Mouse (Mus musculus): ENCODE results near the gene Serpina3f. TPM values are rescaled to one million over a fixed set of nuclear protein-coding genes. Genes with fewer than 3 reads are reported as not detected.

The Serpina3f gene
- polyA plus RNA-seq (2016; fragmentation: Nextera tagmentation; extraction: Ambion mirVana) = not detected in 2 replicates

GRCm38 (mm10) chr12:104214445-104214753 is at the start of gene Serpina3f:
Gene Serpina3f (plus strand): TSS chr12:104214544.
- Histone ChIP-seq H3K27ac (no peak within 1 kb of the TSS), H3K4me3 (no peak within 1 kb of the TSS), H3K36me3 (no peaks in the 10 kb centered on the region), H3K9me3 (no peaks in the 10 kb centered on the region), H3K9ac (no peak within 1 kb of the TSS), H3K27me3 (replicated peaks) (no peaks in the 10 kb centered on the region), H3K4me1 (no peaks in the 10 kb centered on the region), H3K4me2 (replicated peaks) (no peak within 1 kb of the TSS)
- WGBS = 85% methylated on average over 1 of the region's 1 CpGs
- no peak for ATAC-seq (ENCODE audit: low FRiP score, low read depth)

DNA sequence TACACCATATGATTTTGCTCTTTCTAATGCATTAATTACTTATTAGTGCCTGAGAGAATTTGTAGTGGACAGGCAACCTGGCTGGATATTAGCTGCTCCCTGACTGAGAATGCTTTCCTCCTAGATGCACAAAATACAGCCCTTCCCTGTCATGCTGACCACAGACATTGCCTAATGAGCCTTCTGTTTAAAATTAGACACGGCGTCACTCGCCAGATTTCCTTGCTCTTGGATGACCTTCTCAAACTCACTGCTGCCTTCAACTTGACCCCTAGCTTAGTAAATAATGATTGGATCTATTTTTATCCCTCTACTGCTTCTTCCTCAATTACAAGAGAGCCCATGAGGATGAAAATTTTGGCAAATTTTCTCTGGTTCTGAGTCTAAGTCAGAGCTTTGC is 39.6 kb upstream of the Serpina3f start:
- Histone ChIP-seq H3K9me3 (no peaks in the 10 kb centered on the region), H3K4me1 (no peaks in the 10 kb centered on the region), H3K9ac (no peak overlapping the region), H3K27ac (no peak overlapping the region), H3K4me3 (no peak overlapping the region), H3K27me3 (replicated peaks) (no peaks in the 10 kb centered on the region), H3K36me3 (no peaks in the 10 kb centered on the region), H3K4me2 (replicated peaks) (no peak overlapping the region)
- 88% methylated on average over 3 of the region's 3 CpGs for WGBS
- ATAC-seq (ENCODE audit: low FRiP score, low read depth) = no peak

- no peak for ATAC-seq (ENCODE audit: low FRiP score, low read depth)
- Histone ChIP-seq H3K4me2 (replicated peaks) (no peak overlapping the region), H3K4me3 (no peak overlapping the region), H3K27ac (no peak overlapping the region), H3K9me3 (no peaks in the 10 kb centered on the region), H3K4me1 (no peaks in the 10 kb centered on the region), H3K36me3 (no peaks in the 10 kb centered on the region), H3K9ac (no peak overlapping the region), H3K27me3 (replicated peaks) (no peaks in the 10 kb centered on the region)
- 84% methylated on average over 3 of the region's 3 CpGs for WGBS
Observed at GRCm38 (mm10) chr12:104175636-104176035, 38.7 kb upstream of the Serpina3f start.

DNA sequence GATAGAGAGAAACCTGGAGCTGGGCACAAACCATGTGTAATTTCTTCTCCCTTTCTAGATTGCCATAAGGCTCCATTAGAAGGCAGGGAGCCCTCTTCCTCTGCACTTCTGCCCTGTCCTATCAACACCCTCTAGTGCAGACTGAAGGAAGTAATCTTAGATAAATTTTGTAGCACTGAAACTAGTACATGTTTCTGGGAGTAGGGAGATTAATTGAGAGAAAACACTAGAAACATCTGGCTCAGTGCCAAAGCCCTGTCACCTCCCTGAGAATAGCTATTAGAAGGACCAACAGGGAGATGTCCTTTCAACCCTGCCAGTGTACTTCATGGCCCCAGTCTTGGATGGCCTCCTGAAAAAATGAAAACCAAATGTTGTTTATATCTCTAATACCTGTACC is 35.8 kb upstream of the Serpina3f start:
- no peak for ATAC-seq (ENCODE audit: low FRiP score, low read depth)
- Histone ChIP-seq H3K4me2 (replicated peaks) (no peak overlapping the region), H3K9me3 (no peaks in the 10 kb centered on the region), H3K4me1 (no peaks in the 10 kb centered on the region), H3K4me3 (no peak overlapping the region), H3K36me3 (no peaks in the 10 kb centered on the region), H3K27ac (no peak overlapping the region), H3K9ac (no peak overlapping the region), H3K27me3 (replicated peaks) (no peaks in the 10 kb centered on the region)

- Histone ChIP-seq H3K4me1 (no peaks in the 10 kb centered on the region), H3K9me3 (no peaks in the 10 kb centered on the region), H3K27me3 (replicated peaks) (no peaks in the 10 kb centered on the region), H3K27ac (no peak overlapping the region), H3K36me3 (no peaks in the 10 kb centered on the region), H3K4me3 (no peak overlapping the region), H3K4me2 (replicated peaks) (no peak overlapping the region), H3K9ac (no peak overlapping the region)
- 85% methylated on average over 2 of the region's 2 CpGs for whole genome bisulfite sequencing
- no peak for ATAC-seq (ENCODE audit: low FRiP score, low read depth)
Observed at GRCm38 (mm10) chr12:104178987-104179386, 35.4 kb upstream of the Serpina3f start.

GRCm38 (mm10) chr12:104185046-104185445 is 29.3 kb upstream of the Serpina3f start:
- H3K9ac ChIP-seq = no peak overlapping the region
- H3K27ac ChIP-seq = no peak overlapping the region
- H3K4me3 ChIP-seq = no peak overlapping the region
- H3K4me2 ChIP-seq (replicated peaks) = no peak overlapping the region
- ATAC-seq (ENCODE audit: low FRiP score, low read depth) = no peak
- WGBS = 80% methylated on average over 4 of the region's 4 CpGs
- H3K9me3 ChIP-seq = no peaks in the 10 kb centered on the region
- H3K27me3 ChIP-seq (replicated peaks) = no peaks in the 10 kb centered on the region
- no peaks in the 10 kb centered on the region for H3K4me1 ChIP-seq
- H3K36me3 ChIP-seq = no peaks in the 10 kb centered on the region

DNA sequence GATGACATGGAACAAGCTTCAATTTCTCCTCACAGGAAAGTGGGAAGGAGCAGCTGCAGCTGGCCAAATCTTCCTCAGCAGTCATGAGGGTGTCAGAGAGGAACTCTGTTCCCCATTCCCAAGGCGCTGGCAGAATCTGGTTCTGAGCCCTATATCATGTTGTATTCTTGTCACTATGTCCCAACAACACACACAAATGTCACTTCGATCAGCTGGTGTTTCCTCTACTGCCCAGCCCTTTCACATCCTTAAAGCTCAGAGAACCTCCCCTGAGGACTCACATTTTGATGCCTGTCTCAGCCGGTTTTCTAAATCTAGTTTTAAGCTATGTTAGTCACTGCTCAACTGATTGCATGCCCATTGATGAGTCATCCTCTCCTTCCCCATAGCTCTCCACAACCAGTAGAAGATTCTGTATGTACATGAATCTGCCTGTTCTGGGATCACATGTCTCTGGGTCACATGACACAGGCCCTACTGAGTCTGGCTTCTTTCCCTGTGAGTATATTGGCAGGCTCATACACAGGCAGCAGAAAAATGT is 28.2 kb upstream of the Serpina3f start:
- no peaks in the 10 kb centered on the region for H3K4me1 ChIP-seq
- no peak overlapping the region for H3K4me3 ChIP-seq
- H3K36me3 ChIP-seq = no peaks in the 10 kb centered on the region
- no peak overlapping the region for H3K27ac ChIP-seq
- 91% methylated on average over 3 of the region's 3 CpGs for WGBS
- no peaks in the 10 kb centered on the region for H3K9me3 ChIP-seq
- no peak overlapping the region for H3K9ac ChIP-seq
- no peak overlapping the region for H3K4me2 ChIP-seq (replicated peaks)
- no peaks in the 10 kb centered on the region for H3K27me3 ChIP-seq (replicated peaks)
- ATAC-seq (ENCODE audit: low FRiP score, low read depth) = no peak

DNA sequence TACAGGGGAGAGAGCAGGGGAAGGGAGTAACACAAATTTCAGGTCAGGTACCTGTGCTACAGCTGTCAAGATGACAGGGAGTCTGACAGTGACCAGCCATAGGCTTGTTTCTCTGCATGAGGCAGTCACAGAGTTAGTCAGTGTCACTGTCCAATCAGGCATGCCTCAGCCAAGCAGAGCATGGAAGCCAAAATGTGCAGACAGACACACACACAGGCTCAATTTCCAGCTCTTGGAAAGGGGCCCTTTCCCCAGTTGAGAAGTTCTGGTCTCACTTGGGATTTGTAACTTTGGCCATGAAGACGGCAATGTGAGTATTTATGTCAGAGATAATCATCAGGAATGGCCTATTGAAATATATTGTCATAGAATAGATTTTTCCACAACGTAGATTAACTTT is 25.1 kb upstream of the Serpina3f start:
- H3K4me3 ChIP-seq = no peak overlapping the region
- H3K9me3 ChIP-seq = no peaks in the 10 kb centered on the region
- no peak overlapping the region for H3K27ac ChIP-seq
- H3K27me3 ChIP-seq (replicated peaks) = no peaks in the 10 kb centered on the region
- H3K4me1 ChIP-seq = no peaks in the 10 kb centered on the region
- H3K9ac ChIP-seq = no peak overlapping the region
- ATAC-seq (ENCODE audit: low FRiP score, low read depth) = no peak
- 85% methylated on average over 2 of the region's 2 CpGs for WGBS
- no peaks in the 10 kb centered on the region for H3K36me3 ChIP-seq
- H3K4me2 ChIP-seq (replicated peaks) = no peak overlapping the region

DNA sequence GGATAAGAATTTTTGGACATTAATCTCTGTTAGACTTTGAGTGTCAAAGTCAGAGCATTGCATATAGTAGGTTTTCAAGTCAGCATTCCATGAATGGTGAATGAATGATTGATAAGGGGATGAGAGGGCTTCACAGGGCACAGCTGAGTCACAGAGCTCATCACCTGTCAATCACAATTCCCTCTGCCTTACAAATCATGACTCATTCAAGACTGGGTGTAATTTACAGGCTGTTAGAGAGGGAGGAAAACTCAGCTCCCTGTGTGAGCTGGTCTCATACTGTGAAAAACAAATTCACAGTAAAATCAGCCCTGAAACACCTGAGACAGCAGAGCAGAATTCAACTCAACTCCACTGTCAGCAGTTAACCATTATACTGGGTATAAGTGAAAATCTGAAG is 23.5 kb upstream of the Serpina3f start:
- Histone ChIP-seq H3K27me3 (replicated peaks) (no peaks in the 10 kb centered on the region), H3K4me1 (no peaks in the 10 kb centered on the region)

DNA sequence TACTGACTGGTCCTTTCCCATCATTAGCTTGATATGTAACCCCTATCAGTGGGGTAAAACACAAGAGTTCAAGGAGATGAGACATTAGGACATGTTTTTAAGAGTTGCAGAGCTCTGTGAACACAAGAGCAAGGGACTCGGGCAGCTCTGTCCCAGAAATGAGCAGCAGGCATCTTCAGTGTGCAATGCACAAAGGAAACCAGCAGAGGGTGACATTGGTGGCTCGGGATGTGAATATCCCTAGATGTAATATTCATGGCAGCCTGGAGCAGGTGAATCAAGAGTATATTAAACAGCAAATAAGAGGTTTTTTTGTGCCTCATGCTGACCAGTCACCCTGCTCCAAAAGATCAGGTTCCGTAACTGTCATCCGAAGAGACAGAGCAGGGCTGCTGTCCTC is 5.2 kb upstream of the Serpina3f start:
- H3K4me1 ChIP-seq = no peaks in the 10 kb centered on the region
- H3K9me3 ChIP-seq = no peaks in the 10 kb centered on the region
- no peak overlapping the region for H3K9ac ChIP-seq
- H3K27me3 ChIP-seq (replicated peaks) = no peaks in the 10 kb centered on the region
- ATAC-seq (ENCODE audit: low FRiP score, low read depth) = no peak
- no peak overlapping the region for H3K4me2 ChIP-seq (replicated peaks)
- WGBS = 75% methylated on average over 4 of the region's 4 CpGs
- no peak overlapping the region for H3K4me3 ChIP-seq
- H3K27ac ChIP-seq = no peak overlapping the region
- H3K36me3 ChIP-seq = no peaks in the 10 kb centered on the region

More for the DNA sequence above, 23.5 kb upstream of the Serpina3f start:
- Histone ChIP-seq H3K27ac (no peak overlapping the region), H3K4me3 (no peak overlapping the region), H3K9me3 (no peaks in the 10 kb centered on the region), H3K9ac (no peak overlapping the region), H3K36me3 (no peaks in the 10 kb centered on the region), H3K4me2 (replicated peaks) (no peak overlapping the region)
- no peak for ATAC-seq (ENCODE audit: low FRiP score, low read depth)

DNA sequence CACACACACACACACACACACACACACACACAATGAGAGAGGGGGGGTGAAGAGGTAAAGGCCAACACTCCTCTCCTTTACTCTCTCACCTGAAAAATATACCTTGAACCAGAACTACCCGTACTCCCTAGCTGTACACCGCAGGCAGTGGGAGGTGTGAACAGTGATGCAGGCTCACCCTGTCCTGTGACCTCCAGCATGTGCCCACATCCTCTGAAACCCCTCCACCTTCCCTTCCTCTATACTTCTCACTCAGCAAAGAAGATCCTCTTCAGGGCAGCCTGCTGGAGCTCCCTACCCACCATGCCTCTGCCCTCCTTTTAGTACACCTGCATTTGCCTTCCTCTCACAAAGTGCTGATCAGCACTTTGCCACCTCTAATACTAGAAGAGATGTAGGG is 4.5 kb upstream of the Serpina3f start:
- no peaks in the 10 kb centered on the region for H3K36me3 ChIP-seq
- H3K27ac ChIP-seq = no peak overlapping the region
- no peaks in the 10 kb centered on the region for H3K9me3 ChIP-seq
- WGBS = 93% methylated on average over 2 of the region's 2 CpGs
- H3K4me3 ChIP-seq = no peak overlapping the region
- no peaks in the 10 kb centered on the region for H3K4me1 ChIP-seq
- H3K9ac ChIP-seq = no peak overlapping the region
- H3K4me2 ChIP-seq (replicated peaks) = no peak overlapping the region
- H3K27me3 ChIP-seq (replicated peaks) = no peaks in the 10 kb centered on the region
- ATAC-seq (ENCODE audit: low FRiP score, low read depth) = no peak

- Histone ChIP-seq H3K36me3 (no peaks in the 10 kb centered on the region), H3K9ac (no peak overlapping the region), H3K27me3 (replicated peaks) (no peaks in the 10 kb centered on the region), H3K4me3 (no peak overlapping the region), H3K27ac (no peak overlapping the region), H3K4me1 (no peaks in the 10 kb centered on the region), H3K4me2 (replicated peaks) (no peak overlapping the region), H3K9me3 (no peaks in the 10 kb centered on the region)
- ATAC-seq (ENCODE audit: low FRiP score, low read depth) = no peak
- 72% methylated on average over 2 of the region's 2 CpGs for WGBS
Observed at GRCm38 (mm10) chr12:104213689-104214444, 477 bp upstream of the Serpina3f start.

- Histone ChIP-seq H3K27me3 (replicated peaks) (no peaks in the 10 kb centered on the region), H3K9ac (no peak overlapping the region), H3K4me2 (replicated peaks) (no peak overlapping the region), H3K4me3 (no peak overlapping the region), H3K4me1 (no peaks in the 10 kb centered on the region), H3K9me3 (no peaks in the 10 kb centered on the region), H3K27ac (no peak overlapping the region), H3K36me3 (no peaks in the 10 kb centered on the region)
- ATAC-seq (ENCODE audit: low FRiP score, low read depth) = no peak
- 85% methylated on average over 1 of the region's 1 CpGs for WGBS
Observed at GRCm38 (mm10) chr12:104215249-104215648, 905 bp downstream of the Serpina3f start.
